Comparison of ENCODE assay signal across 15 mouse cellular contexts in the genomic region with DNA sequence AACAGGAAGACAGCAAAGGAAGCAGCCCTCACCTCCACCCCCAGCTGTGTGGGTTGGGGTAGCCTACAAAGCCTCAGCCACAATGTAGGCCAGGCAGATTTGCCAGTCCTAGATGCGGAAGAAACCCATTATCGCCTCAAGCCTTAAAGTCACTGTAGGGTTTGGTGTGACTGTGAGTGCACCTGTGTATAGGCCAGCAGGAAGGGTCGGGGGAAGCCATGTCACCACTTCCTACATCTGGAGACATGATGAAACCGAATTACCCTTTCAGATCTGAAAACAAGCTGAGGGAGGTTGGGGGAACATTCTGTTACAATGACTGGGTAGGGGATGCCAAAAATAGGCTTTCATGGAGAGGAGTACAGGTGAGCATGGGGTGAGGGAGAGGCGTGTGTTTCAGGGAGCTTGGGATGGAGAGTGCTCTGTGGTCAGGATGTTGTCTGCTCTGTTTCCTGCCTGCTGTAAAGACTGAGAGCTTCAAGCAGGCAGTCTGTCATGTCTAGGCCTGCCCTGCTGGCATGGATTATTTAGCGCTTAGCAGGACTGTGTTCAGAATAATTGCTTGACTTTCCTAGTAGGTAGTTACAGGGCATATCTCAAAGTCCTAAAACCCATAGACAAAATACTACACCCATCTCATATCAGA.
DNase-seq lines count a peak whose midpoint lies in the region; ATAC-seq and TF ChIP-seq lines count a peak whose summit lies in the region.
"Had no signal": no experiment of that assay in that cellular context is flagged by ENCODE, and none has a peak within 500 bp of the region (broad histone marks: within the 10 kb centered on the region; RNA-seq: fewer than 3 reads in every experiment).

No protein-coding gene starts in this region.

- no peak overlapping the region for H3K27ac ChIP-seq in embryonic facial prominence, embryonic 10.5 days (replicated peaks)
- peak overlapping the region; percentile 87 for H3K27ac ChIP-seq in thymus, adult 2 months (ENCODE audit: control insufficient read depth, insufficient read depth, low read length)
- H3K27ac ChIP-seq: layer of hippocampus, adult 2 months; stomach, postnatal 0 days had no signal

- DNase-seq in gastrocnemius, postnatal 25 days = peak; percentile 12
- DNase-seq in gastrocnemius, postnatal 14 days = no peak
- DNase-seq in CD4-positive, CD25-positive, alpha-beta regulatory T cell, adult 2 months (ENCODE audit: low read depth, low spot score) = peak; percentile 40
- peak; percentile 12 for DNase-seq in embryonic facial prominence, embryonic 10.5 days (ENCODE audit: low spot score)
- DNase-seq in thymus, adult 2 months = peak; percentile 83
- DNase-seq in heart, adult 8-10 months (ENCODE audit: low spot score) = no peak
- no peak for DNase-seq in heart, postnatal 25 days (ENCODE audit: low spot score)
- DNase-seq: adrenal gland, postnatal 10 days; heart, adult 11 months; right cerebral cortex, postnatal 4 days had no signal

- no peak overlapping the region for H3K4me3 ChIP-seq in embryonic facial prominence, embryonic 10.5 days
- H3K4me3 ChIP-seq in thymus, adult 2 months (ENCODE audit: control insufficient read depth, insufficient read depth, low read length) = no peak overlapping the region
- H3K4me3 ChIP-seq: layer of hippocampus, adult 2 months had no signal

- no peaks in the 10 kb centered on the region for H3K9me3 ChIP-seq in embryonic facial prominence, embryonic 10.5 days

- peaks cover 4% of the 10 kb centered on the region; the same call in 1 of the 2 replicates for H3K4me1 ChIP-seq in embryonic facial prominence, embryonic 10.5 days
- peaks cover 7% of the 10 kb centered on the region for H3K4me1 ChIP-seq in thymus, adult 2 months (replicated peaks; ENCODE audit: control insufficient read depth, insufficient read depth, low read length)

- ATAC-seq in erythroblast, adult 5-6 weeks (replicated peaks; ENCODE audit: low FRiP score, poor library complexity, severe bottlenecking) = no peak
- ATAC-seq: intestine, embryonic 16.5 days; Patski had no signal

- WGBS in embryonic facial prominence, embryonic 10.5 days = 76% methylated on average over 6 of the region's 6 CpGs
- WGBS in thymus, adult 2 months = 9% methylated on average over 6 of the region's 6 CpGs

- 0 out of 2 replicates have a peak, but pooled peaks have one; percentile 17 for TF ChIP-seq POLR2A in thymus, adult 2 months (IDR thresholded peaks at IDR 0.05; ENCODE audit: control insufficient read depth, extremely low read depth, insufficient read depth, low read length, poor library complexity)

- no peaks in the 10 kb centered on the region for H3K36me3 ChIP-seq in embryonic facial prominence, embryonic 10.5 days (replicated peaks)
- H3K36me3 ChIP-seq in thymus, adult 2 months (ENCODE audit: control insufficient read depth, insufficient read depth, low read length) = no peaks in the 10 kb centered on the region

- no peak for TF ChIP-seq CTCF in thymus, adult 2 months (IDR thresholded peaks at IDR 0.05; ENCODE audit: borderline replicate concordance, control insufficient read depth, extremely low read depth, insufficient read depth, low read length, poor library complexity)

- no peaks in the 10 kb centered on the region for H3K27me3 ChIP-seq in embryonic facial prominence, embryonic 10.5 days (replicated peaks; ENCODE audit: low read depth, poor library complexity, severe bottlenecking)
- H3K27me3 ChIP-seq in thymus, adult 2 months (ENCODE audit: control insufficient read depth, insufficient read depth, low read length) = no peaks in the 10 kb centered on the region

- intact Hi-C loops in gastrocnemius, postnatal 14 days (cut with DNase I; ENCODE audit: low total_unique reads) = no loop called here
- intact Hi-C loops in heart, postnatal 25 days (cut with DNase I) = no loop called here

Comparison
In these comparisons a context has a peak if more than half of its experiments do, and no peak if none do; other contexts are left out.
1. DNase-seq: peak in gastrocnemius, postnatal 25 days (single experiment), CD4-positive, CD25-positive, alpha-beta regulatory T cell, adult 2 months (single experiment), embryonic facial prominence, embryonic 10.5 days (single experiment) and thymus, adult 2 months (single experiment); none in gastrocnemius, postnatal 14 days (single experiment), heart, adult 8-10 months (single experiment) and heart, postnatal 25 days (single experiment).